Mouse (Mus musculus): ENCODE results near the gene Krtap19-9b. TPM values are rescaled to one million over a fixed set of nuclear protein-coding genes. Genes with fewer than 3 reads are reported as not detected.

Gene Krtap19-9b
- total RNA-seq (2023): not detected

DNA sequence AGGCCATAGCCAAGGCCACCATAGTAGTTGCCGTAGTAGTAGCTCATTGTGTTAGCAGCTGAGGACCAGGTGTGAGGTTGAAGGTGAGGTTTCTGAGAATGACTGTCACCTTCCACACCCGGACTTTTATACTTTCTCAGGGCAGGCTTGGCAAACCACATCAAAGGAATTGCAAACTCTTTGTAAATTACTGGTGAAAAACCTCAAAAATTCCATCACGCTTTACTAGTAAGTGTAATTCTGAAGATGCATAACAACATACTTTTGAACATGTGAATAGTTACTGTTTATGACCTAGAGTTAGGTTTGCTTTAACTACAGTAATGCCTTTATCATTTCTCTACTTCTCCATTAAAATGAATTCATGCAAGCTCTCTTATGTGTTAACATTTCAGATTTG is at the start of gene Krtap19-9b:
Gene Krtap19-9b (minus strand): TSS at position 101 of the 400 bp plus-strand sequence.

DNA sequence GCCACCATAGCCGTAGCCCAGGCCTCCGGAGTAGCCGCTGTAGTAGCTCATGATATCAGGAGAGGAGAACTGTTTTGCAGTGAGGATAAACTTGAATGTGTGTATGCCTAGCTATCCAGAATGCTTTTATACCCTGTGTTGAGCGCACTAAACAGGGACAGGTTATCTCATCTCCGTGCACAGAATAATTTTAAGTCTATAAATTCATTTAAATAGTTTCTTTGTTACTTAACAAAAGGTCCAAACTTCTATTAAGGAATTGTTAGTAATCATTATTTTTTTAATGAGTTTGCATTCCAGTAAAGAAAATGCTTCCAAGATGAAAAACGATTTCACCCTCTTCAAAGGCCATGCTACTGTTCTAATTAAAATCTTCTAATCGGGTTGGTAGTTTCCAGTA is 30.7 kb upstream of the Krtap19-9b start, which contains the start of gene Krtap16-3:
Gene Krtap16-3 (minus strand): TSS at position 101 of the 400 bp plus-strand sequence.

DNA sequence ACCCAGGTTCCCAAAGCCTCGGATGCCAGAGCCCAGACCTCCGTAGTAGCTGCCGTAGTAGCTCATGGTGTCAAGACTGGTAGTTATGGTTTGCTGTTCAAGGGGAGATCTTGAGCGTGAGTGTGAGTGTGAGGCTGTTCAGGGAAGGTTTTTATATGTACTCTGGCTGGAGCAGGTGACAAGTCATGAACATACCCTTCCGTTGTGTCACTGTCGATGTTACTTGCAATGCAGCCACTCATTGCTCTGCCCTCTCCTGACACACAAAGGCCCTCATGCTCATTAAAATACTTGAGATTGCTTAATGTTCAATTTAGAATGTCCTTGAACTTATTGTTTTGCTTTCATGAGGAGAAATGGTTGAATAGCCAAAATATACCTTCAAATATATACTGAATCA is 35.7 kb downstream of the Krtap19-9b start, which contains the start of gene Krtap19-5:
Gene Krtap19-5 (minus strand): TSS at position 101 of the 400 bp plus-strand sequence.

DNA sequence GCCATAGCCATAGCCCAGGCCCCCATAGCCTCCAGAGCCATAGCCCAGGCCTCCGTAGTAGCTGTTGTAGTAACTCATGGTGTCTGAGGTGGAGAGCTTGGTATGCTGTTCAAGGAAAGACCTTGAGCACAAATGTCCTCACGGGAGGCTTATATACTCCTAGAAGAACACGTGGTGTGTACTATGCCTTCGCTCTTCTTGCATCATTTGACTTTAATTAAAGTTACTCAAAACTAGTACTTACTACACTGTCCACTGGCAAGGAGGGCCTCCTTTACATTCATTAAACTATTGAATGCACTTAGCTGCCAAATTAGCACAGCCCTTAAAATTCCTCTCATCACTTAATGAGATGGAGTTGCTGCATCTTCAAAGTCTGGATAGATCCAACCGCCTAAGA is 47.1 kb downstream of the Krtap19-9b start, which contains the start of gene Krtap19-4:
Gene Krtap19-4 (minus strand): TSS at position 101 of the 400 bp plus-strand sequence.

Other genes with a start within 250 kb of the Krtap19-9b start
- gene 2310061N02Rik, start 224.3 kb downstream of the Krtap19-9b start, total RNA-seq (2023): not detected
- gene Krtap13-1, start 203.4 kb downstream of the Krtap19-9b start, total RNA-seq (2023): not detected
- not detected for gene Krtap13, start 180.6 kb downstream of the Krtap19-9b start, total RNA-seq (2023)
- gene 2310034C09Rik, start 173.4 kb downstream of the Krtap19-9b start, total RNA-seq (2023): not detected
- gene 2310057N15Rik, start 158.1 kb downstream of the Krtap19-9b start, total RNA-seq (2023): not detected
- gene Gm5965, start 154.4 kb downstream of the Krtap19-9b start, total RNA-seq (2023): not detected
- gene Gm20741, start 120.0 kb downstream of the Krtap19-9b start, total RNA-seq (2023): not detected
- gene Krtap15, start 112.0 kb downstream of the Krtap19-9b start, total RNA-seq (2023): not detected
- not detected for gene Krtap14, start 106.1 kb downstream of the Krtap19-9b start, total RNA-seq (2023)
- gene Krtap19-1, start 62.9 kb downstream of the Krtap19-9b start, total RNA-seq (2023): not detected
- gene Krtap19-2, start 58.0 kb downstream of the Krtap19-9b start, total RNA-seq (2023): not detected
- gene Krtap19-3, start 54.2 kb downstream of the Krtap19-9b start, total RNA-seq (2023): not detected
- gene Krtap19-4, start 47.2 kb downstream of the Krtap19-9b start, total RNA-seq (2023): not detected
- not detected for gene Krtap19-5, start 35.8 kb downstream of the Krtap19-9b start, total RNA-seq (2023)
- gene Krtap16-3, start 30.6 kb upstream of the Krtap19-9b start, total RNA-seq (2023): not detected
- not detected for gene Krtap22-2, start 78.5 kb upstream of the Krtap19-9b start, total RNA-seq (2023)
- gene Gm10229, start 83.0 kb upstream of the Krtap19-9b start, total RNA-seq (2023): not detected
- gene Krtap6-1, start 99.4 kb upstream of the Krtap19-9b start, total RNA-seq (2023): not detected
- gene Gm10228, start 109.2 kb upstream of the Krtap19-9b start, total RNA-seq (2023): not detected
- not detected for gene Krtap6-5, start 115.6 kb upstream of the Krtap19-9b start, total RNA-seq (2023)
- not detected for gene 1110025L11Rik, start 131.7 kb upstream of the Krtap19-9b start, total RNA-seq (2023)
- not detected for gene Krtap6-3, start 151.8 kb upstream of the Krtap19-9b start, total RNA-seq (2023)
- gene Gm6358, start 208.6 kb upstream of the Krtap19-9b start, total RNA-seq (2023): not detected
- gene Gm10061, start 218.8 kb upstream of the Krtap19-9b start, total RNA-seq (2023): not detected
- not detected for gene Gm9789, start 225.7 kb upstream of the Krtap19-9b start, total RNA-seq (2023)
- not detected for gene Gm7735, start 237.2 kb upstream of the Krtap19-9b start, total RNA-seq (2023)
- not detected for gene 1110057P08Rik, start 242.5 kb upstream of the Krtap19-9b start, total RNA-seq (2023)